Mouse (Mus musculus) ES-Bruce4 (cell line): ENCODE measurements around the gene Pcnx.

Experiments used
- CTCF ChIP-seq: IDR thresholded peaks from one replicate; pipeline ENCODE4 v1.8.1; 2011; ENCODE audit warnings: low read depth, low read length
- EP300 ChIP-seq: IDR thresholded peaks from 2 replicates; pipeline ENCODE4 v1.6.1; 2011; ENCODE audit warnings: low read depth, low read length; ENCODE audit not compliant: insufficient read depth

DNA sequence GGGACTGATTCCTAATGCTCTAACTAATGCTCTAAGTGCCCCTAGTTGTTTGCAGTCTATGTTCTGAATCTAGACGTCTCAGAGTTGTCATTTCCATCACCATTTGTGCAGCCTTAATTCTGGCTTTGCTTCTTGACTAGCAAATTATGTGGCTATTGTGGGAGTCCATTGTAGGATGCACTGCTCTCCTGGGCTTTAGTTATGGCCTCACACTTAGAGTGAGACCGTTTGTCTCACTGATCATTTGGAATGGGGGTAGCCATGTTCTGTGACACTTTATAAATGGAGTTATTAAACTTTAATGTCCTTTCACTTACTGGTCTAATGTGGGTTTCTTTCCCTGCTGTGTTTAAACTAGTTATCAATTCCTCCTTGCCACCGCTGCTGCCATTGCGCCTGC lies 13.5 kb downstream of the Pcnx start:
- TF ChIP-seq EP300 (no peak), CTCF (no peak)
